Mouse (Mus musculus) embryonic facial prominence, embryonic 11.5 days (tissue): ENCODE results near the gene F2rl2. TPM values are rescaled to one million over a fixed set of nuclear protein-coding genes. Genes with fewer than 3 reads are reported as not detected.
A peak's percentile ranks its signal among the peaks of the same experiment; 100 is the strongest.

Source experiments
- ATAC-seq: fragments of 200-750 bp; cut with Nextera tagmentation; replicated peaks from 2 replicates; pipeline ENCODE4 v1.8.0; 2017; ENCODE audit warnings: low read depth; ENCODE audit not compliant: insufficient number of reproducible peaks, low FRiP score, low TSS enrichment
- DNase-seq: peaks from one replicate; pipeline ENCODE4 v3.0.0-alpha.2; 2015; ENCODE audit warnings: low spot score
- H3K27ac ChIP-seq: fragments of 300-500 bp; sonication (generic); replicated peaks from 2 replicates; pipeline ENCODE4 v1.5.1; 2014; ENCODE audit warnings: mild to moderate bottlenecking, low read depth, low read length, control low read depth
- H3K27me3 ChIP-seq: fragments of 300-500 bp; sonication (generic); 2 replicates; pipeline ENCODE4 v1.6.1; 2014; ENCODE audit warnings: mild to moderate bottlenecking, low read length, moderate library complexity, mixed read lengths; ENCODE audit not compliant: control insufficient read depth, insufficient read depth
- H3K36me3 ChIP-seq: fragments of 300-500 bp; sonication (generic); replicated peaks from 2 replicates; pipeline ENCODE4 v1.6.1; 2014; ENCODE audit warnings: low read depth, mild to moderate bottlenecking, low read length, moderate library complexity, mixed read lengths; ENCODE audit not compliant: control insufficient read depth, insufficient read depth
- H3K4me1 ChIP-seq: fragments of 300-500 bp; sonication (generic); 2 replicates; pipeline ENCODE4 v1.6.1; 2014; ENCODE audit warnings: low read length, mixed read lengths; ENCODE audit not compliant: control insufficient read depth, insufficient read depth
- H3K4me2 ChIP-seq: fragments of 300-500 bp; sonication (generic); 2 replicates; pipeline ENCODE4 v1.6.1; 2014; ENCODE audit warnings: low read depth, mild to moderate bottlenecking, control low read depth, low read length, moderate library complexity
- H3K4me3 ChIP-seq: fragments of 300-500 bp; sonication (generic); 2 replicates; pipeline ENCODE4 v1.5.1; 2014; ENCODE audit warnings: low read depth, low read length, control low read depth
- H3K9ac ChIP-seq: fragments of 300-500 bp; sonication (generic); replicated peaks from 2 replicates; pipeline ENCODE4 v1.6.1; 2014; ENCODE audit warnings: mild to moderate bottlenecking, control low read depth, low read length
- H3K9me3 ChIP-seq: fragments of 300-500 bp; sonication (generic); replicated peaks from 2 replicates; pipeline ENCODE4 v1.6.1; 2016; ENCODE audit warnings: mild to moderate bottlenecking, low read length, inconsistent platforms, mixed read lengths; ENCODE audit not compliant: control insufficient read depth
- WGBS: fragments of 180-500 bp; shearing (Covaris S2); extraction: QIAGEN DNeasy Blood & Tissue Kit; methylation state at CpG from one replicate; pipeline ENCODE4 v1.1.7; 2014; 5-methylcytosine and 5-hydroxymethylcytosine counted together
- polyA plus RNA-seq: library from polyadenylated mRNA; unstranded; fragments of >200 nt; fragmentation: Nextera tagmentation; extraction: Ambion mirVana; gene quantifications from 2 replicates; pipeline ENCODE4 v1.2.1, GENCODE M21; 2014

Gene F2rl2
- polyA plus RNA-seq, 1 experiment from 2014 or later, result 3.2 TPM

- H3K4me3 ChIP-seq, result no peak overlapping the region
- H3K4me1 ChIP-seq, result no peaks in the 10 kb centered on the region
- 95% methylated on average over 4 of the region's 4 CpGs for WGBS
- H3K4me2 ChIP-seq, result no peak overlapping the region
- H3K9me3 ChIP-seq, result no peaks in the 10 kb centered on the region
- H3K27ac ChIP-seq, result no peak overlapping the region
- no peaks in the 10 kb centered on the region for H3K27me3 ChIP-seq
- ATAC-seq, result no peak
- no peak for DNase-seq
- no peak overlapping the region for H3K9ac ChIP-seq
- H3K36me3 ChIP-seq, result no peaks in the 10 kb centered on the region
Observed at GRCm38 (mm10) chr13:95663834-95664233, 32.8 kb upstream of the F2rl2 start.

GRCm38 (mm10) chr13:95665644-95666356, 30.9 kb upstream of the F2rl2 start:
- Histone ChIP-seq H3K4me3 (no peak overlapping the region), H3K4me2 (no peak overlapping the region), H3K36me3 (no peaks in the 10 kb centered on the region), H3K4me1 (no peaks in the 10 kb centered on the region), H3K27ac (no peak overlapping the region), H3K27me3 (no peaks in the 10 kb centered on the region), H3K9me3 (no peaks in the 10 kb centered on the region), H3K9ac (no peak overlapping the region)
- ATAC-seq (no peak), DNase-seq (no peak)
- 79% methylated on average over 13 of the region's 13 CpGs for WGBS

GRCm38 (mm10) chr13:95667260-95667659, 29.4 kb upstream of the F2rl2 start:
- Histone ChIP-seq H3K27me3 (no peaks in the 10 kb centered on the region), H3K4me3 (no peak overlapping the region), H3K9ac (no peak overlapping the region), H3K4me1 (no peaks in the 10 kb centered on the region), H3K9me3 (no peaks in the 10 kb centered on the region), H3K27ac (no peak overlapping the region), H3K4me2 (no peak overlapping the region), H3K36me3 (no peaks in the 10 kb centered on the region)
- WGBS, result 21% methylated on average over 6 of the region's 7 CpGs
- ATAC-seq (no peak), DNase-seq (peak; percentile 53)

- ATAC-seq, result no peak
- no peak overlapping the region for H3K9ac ChIP-seq
- H3K27ac ChIP-seq, result no peak overlapping the region
- 90% methylated on average over 5 of the region's 5 CpGs for WGBS
- H3K36me3 ChIP-seq, result no peaks in the 10 kb centered on the region
- DNase-seq, result no peak
- no peaks in the 10 kb centered on the region for H3K9me3 ChIP-seq
- no peaks in the 10 kb centered on the region for H3K27me3 ChIP-seq
- no peaks in the 10 kb centered on the region for H3K4me1 ChIP-seq
- no peak overlapping the region for H3K4me3 ChIP-seq
- H3K4me2 ChIP-seq, result no peak overlapping the region
Observed at GRCm38 (mm10) chr13:95670534-95670933, 26.1 kb upstream of the F2rl2 start.

GRCm38 (mm10) chr13:95671108-95671897, 25.4 kb upstream of the F2rl2 start:
- 87% methylated on average over 9 of the region's 9 CpGs for WGBS
- Histone ChIP-seq H3K4me3 (no peak overlapping the region), H3K4me2 (no peak overlapping the region), H3K27me3 (no peaks in the 10 kb centered on the region), H3K9ac (no peak overlapping the region), H3K36me3 (no peaks in the 10 kb centered on the region), H3K4me1 (no peaks in the 10 kb centered on the region), H3K9me3 (no peaks in the 10 kb centered on the region), H3K27ac (no peak overlapping the region)
- ATAC-seq (no peak), DNase-seq (no peak)

- Histone ChIP-seq H3K4me1 (no peaks in the 10 kb centered on the region), H3K4me3 (no peak overlapping the region), H3K27ac (no peak overlapping the region), H3K36me3 (no peaks in the 10 kb centered on the region), H3K4me2 (no peak overlapping the region), H3K9ac (no peak overlapping the region), H3K27me3 (no peaks in the 10 kb centered on the region), H3K9me3 (no peaks in the 10 kb centered on the region)
- WGBS, result 86% methylated on average over 7 of the region's 7 CpGs
- DNase-seq (no peak), ATAC-seq (no peak)
Observed at GRCm38 (mm10) chr13:95672372-95672771, 24.3 kb upstream of the F2rl2 start.

GRCm38 (mm10) chr13:95679078-95679477, 17.6 kb upstream of the F2rl2 start:
- no peak overlapping the region for H3K9ac ChIP-seq
- H3K27ac ChIP-seq, result no peak overlapping the region
- H3K36me3 ChIP-seq, result no peaks in the 10 kb centered on the region
- H3K27me3 ChIP-seq, result no peaks in the 10 kb centered on the region
- 87% methylated on average over 5 of the region's 5 CpGs for WGBS
- no peaks in the 10 kb centered on the region for H3K9me3 ChIP-seq
- ATAC-seq, result no peak
- no peak overlapping the region for H3K4me2 ChIP-seq
- no peaks in the 10 kb centered on the region for H3K4me1 ChIP-seq
- DNase-seq, result no peak
- H3K4me3 ChIP-seq, result no peak overlapping the region

GRCm38 (mm10) chr13:95679491-95679941, 17.1 kb upstream of the F2rl2 start:
- H3K9me3 ChIP-seq, result no peaks in the 10 kb centered on the region
- H3K4me1 ChIP-seq, result no peaks in the 10 kb centered on the region
- no peak overlapping the region for H3K9ac ChIP-seq
- DNase-seq, result no peak
- H3K4me2 ChIP-seq, result no peak overlapping the region
- no peak for ATAC-seq
- no peak overlapping the region for H3K27ac ChIP-seq
- 86% methylated on average over 4 of the region's 4 CpGs for WGBS
- no peaks in the 10 kb centered on the region for H3K27me3 ChIP-seq
- H3K36me3 ChIP-seq, result no peaks in the 10 kb centered on the region
- H3K4me3 ChIP-seq, result no peak overlapping the region
